Mouse (Mus musculus): ENCODE measurements at regions not wholly inside any gene's neighbourhood (a gene's known extent, or its start where the extent isn't known, plus 50 kb on each side); places are given as distances from the start of the nearest gene placed in this dataset.

- DNase-seq (ENCODE audit: low spot score in 2 of 2): no peak
Observed at GRCm38 (mm10) chr2:160421216-160421911, 54.5 kb upstream of the Mafb start.

- no peak for DNase-seq (ENCODE audit: low spot score in 2 of 2)
Observed at GRCm38 (mm10) chr2:160424491-160424890, 57.6 kb upstream of the Mafb start.

DNA sequence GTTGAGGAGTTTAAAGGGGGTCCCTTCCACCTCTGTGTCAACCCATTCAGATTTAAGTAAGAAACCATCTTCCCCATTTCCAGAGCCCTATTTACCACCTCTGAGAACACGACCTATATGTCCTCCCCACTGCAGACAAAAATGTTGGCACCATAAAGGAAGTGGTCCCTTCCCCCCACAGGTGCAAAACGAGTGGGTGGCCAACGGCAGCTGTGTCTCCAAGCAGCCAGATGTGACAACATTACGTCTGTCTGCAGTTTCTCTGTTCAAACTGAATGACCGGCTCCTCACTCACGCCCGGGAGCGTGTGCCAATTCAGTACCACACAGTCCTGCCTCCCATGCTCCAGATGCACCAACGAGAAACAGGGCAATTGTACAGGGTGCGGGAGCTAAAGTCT is 60.6 kb upstream of the Mafb start:
- DNase-seq (ENCODE audit: low spot score in 2 of 2): no peak

GRCm38 (mm10) chr2:160433252-160433651 is 66.4 kb upstream of the Mafb start:
- DNase-seq (ENCODE audit: low spot score in 2 of 2): peak; percentile 81 to 88

DNA sequence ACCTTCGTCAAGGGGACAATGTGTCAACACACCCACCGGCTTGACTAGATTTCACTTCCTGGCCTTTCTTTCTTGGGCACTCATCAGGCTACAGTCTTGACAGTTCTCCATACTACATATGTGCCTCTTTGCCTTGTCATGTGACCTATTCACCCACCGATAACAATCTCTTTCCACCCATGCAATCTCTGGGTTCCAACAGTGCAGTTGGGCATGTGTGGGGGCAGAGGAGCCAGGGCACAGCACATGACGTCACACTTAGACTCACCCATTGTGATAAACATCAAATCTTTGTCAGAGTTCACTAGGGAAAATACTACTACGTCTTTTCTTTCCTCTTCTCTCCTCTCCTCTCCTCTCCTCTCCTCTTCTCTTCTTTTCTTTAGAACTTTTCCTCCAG is 67.8 kb upstream of the Mafb start:
- no peak for DNase-seq (ENCODE audit: low spot score in 2 of 2)

- no peak for DNase-seq (ENCODE audit: low spot score in 2 of 2)
Observed at GRCm38 (mm10) chr2:160435622-160436021, 68.8 kb upstream of the Mafb start.

- no peak for DNase-seq (ENCODE audit: low spot score in 2 of 2)
Observed at GRCm38 (mm10) chr2:160439028-160439427, 72.2 kb upstream of the Mafb start.

DNA sequence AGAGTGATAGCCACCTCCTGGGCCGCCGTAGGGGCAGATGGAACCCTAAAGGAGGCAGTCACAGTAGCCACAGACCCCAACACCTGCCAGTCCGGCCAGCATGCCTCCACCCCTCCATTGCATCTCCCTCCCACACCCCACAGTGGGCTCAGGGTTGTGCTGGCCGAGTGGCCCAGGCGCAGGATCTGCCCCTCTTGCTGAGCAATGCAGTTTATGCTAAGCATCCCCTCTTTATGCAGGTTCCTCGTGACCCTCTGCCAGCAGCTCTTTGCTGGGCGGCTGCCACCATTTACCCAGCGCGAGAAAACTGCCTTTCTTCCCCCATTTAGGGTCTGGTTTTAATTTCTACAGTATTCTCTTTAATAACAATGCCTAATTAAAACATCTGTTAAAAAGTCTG is 73.4 kb upstream of the Mafb start:
- no peak for DNase-seq (ENCODE audit: low spot score in 2 of 2)

DNA sequence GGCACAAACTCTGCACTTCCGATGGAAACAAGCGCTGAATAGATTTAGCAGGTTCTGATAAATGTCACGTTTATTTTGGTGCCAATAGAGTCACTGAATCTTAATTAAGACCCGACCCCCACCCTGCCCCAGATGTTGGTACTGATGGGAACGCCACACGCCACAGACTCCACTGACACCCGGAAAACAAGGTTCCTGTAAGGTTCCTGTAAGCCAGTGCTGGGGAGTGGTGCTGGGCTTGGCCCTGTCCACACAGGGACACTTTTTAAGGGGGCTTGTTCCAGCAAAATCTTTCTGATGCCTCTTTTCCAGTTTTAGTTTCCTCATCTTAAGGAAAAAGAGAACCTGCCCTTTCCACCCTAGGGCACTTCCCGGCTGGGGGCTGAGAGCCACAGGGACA is 84.2 kb upstream of the Mafb start:
- no peak for DNase-seq (ENCODE audit: low spot score in 2 of 2)

DNA sequence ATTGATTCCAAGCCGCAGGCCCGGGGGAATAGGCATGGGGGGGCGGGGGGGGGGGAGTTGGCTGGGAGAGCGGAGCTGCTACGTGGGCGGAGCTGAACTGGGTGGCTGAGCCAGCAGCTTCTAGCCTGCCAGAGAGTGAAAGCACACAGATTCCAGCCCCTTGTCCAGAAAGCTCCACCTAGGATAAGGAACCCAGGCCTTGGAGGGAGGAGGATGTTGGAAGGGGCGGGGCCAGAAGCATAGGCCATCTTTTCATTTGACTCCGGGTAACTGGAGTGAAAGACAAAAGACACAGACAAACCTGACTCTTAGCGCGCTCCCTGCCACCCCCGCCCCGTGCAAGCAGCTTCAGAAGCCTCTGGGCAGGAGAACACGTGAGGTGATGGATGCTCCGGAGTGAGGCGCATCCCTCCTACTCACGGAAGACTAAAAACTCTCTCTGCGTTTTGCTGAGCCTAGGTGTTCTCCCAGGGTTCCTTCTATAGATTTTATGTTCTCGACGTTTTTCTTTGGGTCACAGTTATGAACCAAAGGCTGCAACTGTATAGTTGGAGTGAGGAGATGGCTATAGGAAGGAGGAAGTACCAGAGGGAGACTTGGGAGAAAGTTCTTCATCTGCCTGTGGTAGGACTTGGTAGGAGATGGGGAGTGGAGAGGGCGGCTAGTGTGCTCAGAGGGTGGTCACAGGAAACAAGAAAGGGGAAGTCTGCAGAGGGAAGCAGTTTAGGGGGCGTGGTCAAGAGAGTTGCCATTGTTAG is 84.8 kb upstream of the Mafb start:
- DNase-seq (ENCODE audit: low spot score in 2 of 2): peak; percentile 58 to 64

- DNase-seq (ENCODE audit: low spot score in 2 of 2): no peak
Observed at GRCm38 (mm10) chr2:160452239-160452530, 85.3 kb upstream of the Mafb start.

GRCm38 (mm10) chr2:160452730-160453129 is 85.9 kb upstream of the Mafb start:
- no peak for DNase-seq (ENCODE audit: low spot score in 2 of 2)

- no peak for DNase-seq (ENCODE audit: low spot score in 2 of 2)
Observed at GRCm38 (mm10) chr2:160455617-160456016, 88.8 kb upstream of the Mafb start.

- no peak for DNase-seq (ENCODE audit: low spot score in 2 of 2)
Observed at GRCm38 (mm10) chr2:160456681-160457080, 89.8 kb upstream of the Mafb start.

GRCm38 (mm10) chr2:160471561-160471960 is 104.7 kb upstream of the Mafb start:
- no peak for DNase-seq (ENCODE audit: low spot score in 2 of 2)

DNA sequence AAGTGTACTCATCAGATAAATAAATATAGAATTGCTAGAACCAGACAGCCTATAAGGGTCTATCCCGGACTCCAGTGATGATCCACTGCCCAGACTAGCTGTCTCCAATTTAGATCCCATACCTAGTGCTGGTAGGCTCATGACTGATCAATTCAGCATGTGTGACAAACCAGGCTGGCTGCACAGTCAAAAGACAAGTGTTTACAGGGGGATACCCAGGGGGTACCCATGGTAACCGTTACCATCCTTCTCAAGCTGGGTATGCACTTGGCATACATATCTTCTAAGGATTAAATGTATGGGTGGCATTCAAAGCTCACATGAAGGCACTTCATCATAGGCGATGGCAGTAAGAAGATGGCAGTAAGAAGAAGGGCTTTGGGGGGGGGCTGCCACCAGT is 109.3 kb upstream of the Mafb start:
- no peak for DNase-seq (ENCODE audit: low spot score in 2 of 2)

GRCm38 (mm10) chr2:160479240-160479639 is 112.4 kb upstream of the Mafb start:
- DNase-seq (ENCODE audit: low spot score in 2 of 2): no peak

GRCm38 (mm10) chr2:160485097-160485496 is 118.2 kb upstream of the Mafb start:
- no peak for DNase-seq (ENCODE audit: low spot score in 2 of 2)

DNA sequence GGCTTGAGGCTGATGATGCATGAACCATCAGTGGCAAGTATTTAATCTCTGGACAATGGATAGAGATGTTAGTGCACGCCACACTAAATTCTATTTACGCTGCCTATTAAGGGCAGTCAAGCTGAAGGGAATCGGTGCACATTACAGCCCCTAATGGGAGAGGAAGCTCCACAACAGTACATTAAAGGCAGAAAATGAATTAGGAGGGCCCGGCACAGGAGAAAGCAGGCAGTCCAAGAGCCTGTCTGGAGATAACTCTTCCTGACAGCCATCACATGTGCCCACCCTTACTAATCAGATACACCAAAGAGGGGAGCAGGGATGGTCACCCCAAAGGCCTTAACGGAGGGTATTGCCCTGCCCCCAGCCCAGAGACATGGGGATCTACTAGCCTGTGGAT is 118.7 kb upstream of the Mafb start:
- no peak for DNase-seq (ENCODE audit: low spot score in 2 of 2)

DNA sequence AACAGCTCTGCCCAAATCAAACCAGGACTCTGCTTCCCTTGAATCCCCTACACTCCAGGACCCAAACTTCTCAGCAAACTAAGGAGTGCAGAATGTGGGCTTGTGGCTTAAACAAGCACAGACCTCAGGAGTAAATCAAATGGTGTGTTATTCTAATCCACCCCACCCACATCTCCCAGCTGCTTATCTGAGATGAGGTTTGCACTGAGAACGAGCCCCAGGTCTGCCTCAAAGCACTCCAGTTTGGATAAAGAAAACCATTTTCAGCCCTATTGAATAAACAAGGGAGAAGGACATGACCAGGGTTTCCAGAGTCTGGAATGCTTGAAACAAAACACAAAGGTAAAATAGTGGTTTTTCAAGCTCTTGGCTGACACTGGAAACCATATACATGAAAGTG is 132.9 kb upstream of the Mafb start:
- DNase-seq (ENCODE audit: low spot score in 2 of 2): no peak

- DNase-seq (ENCODE audit: low spot score in 2 of 2): no peak
Observed at GRCm38 (mm10) chr2:160502901-160503300, 136.0 kb upstream of the Mafb start.

DNA sequence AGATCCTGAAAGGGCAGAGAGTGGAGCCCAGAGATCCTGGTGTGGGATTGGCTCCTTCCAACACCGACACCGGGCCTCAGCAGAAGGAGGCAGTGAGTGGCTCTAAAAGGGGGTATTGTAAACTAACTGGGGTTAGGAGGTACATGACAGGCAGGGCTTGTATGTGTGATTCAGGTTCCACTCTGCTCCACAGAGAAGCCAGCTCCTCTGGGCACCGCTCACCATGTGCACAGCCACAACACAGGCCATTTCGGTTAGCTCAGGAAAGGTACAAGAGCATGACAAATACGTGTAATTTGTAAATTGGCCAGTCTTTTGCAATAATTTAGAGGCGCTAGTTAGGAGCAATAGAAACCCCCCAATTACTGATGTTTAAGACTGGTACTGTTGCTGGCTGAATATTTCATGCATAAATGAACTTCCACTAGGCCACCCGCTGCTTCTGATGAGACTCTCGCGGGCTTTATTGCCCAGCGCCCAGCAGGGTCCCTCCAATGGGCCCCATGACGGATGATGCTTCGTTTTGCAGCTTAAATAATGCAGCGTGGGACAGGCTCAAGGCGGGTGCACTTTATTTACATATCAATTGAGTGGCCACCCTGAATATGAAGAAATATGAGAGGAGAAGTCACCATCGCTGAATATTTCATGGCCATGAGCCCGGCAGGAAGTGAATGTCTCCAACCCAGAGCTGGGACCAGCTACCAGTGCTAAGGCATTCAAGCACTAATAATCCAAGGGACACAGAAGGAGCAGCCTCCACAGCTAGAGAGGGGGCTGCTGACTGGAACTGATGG is 136.9 kb upstream of the Mafb start:
- no peak for DNase-seq (ENCODE audit: low spot score in 2 of 2)

DNA sequence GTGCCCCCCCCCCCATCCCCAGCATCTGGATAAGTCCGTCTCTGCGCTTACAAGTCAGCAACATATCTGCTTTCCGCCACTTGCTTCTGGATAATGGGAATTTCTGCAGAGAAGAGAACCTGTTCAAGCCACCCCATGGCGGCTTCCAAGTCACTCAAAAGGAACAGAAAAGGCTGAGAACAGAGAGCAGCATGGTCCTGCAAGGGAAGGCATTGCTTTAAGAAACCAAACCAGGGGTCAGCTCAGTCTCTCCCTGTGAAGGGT is 137.5 kb upstream of the Mafb start:
- no peak for DNase-seq (ENCODE audit: low spot score in 2 of 2)

Measured in right cerebral cortex, postnatal 36 days (tissue).